In the genomic region with DNA sequence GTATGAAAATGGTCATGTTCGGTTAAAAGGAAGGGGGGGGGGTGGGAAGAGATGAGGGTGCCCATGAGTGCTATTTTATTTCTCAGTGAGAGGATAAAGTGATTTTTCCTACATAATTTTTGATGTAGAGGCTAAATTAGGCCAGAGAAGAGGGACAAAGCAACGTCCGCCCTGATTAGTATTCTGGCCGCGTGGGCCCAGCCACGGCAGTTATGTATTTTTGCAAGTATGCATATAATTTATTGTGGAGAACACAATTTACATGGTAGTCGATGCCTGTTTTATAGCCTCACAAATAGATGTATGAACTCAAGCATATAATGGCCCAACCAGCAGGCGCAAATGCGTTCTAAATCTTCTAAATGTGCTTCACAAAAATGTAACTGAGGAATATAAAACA, we compare ENCODE assay signal across 18 mouse cellular contexts.
DNase-seq lines count a peak whose midpoint lies in the region; ATAC-seq lines count a peak whose summit lies in the region.
"Had no signal": no experiment of that assay in that cellular context is flagged by ENCODE, and none has a peak within 500 bp of the region (broad histone marks: within the 10 kb centered on the region; RNA-seq: fewer than 3 reads in every experiment).

No protein-coding gene starts in this region.

- no peak for DNase-seq in hindbrain, embryonic 10.5 days (ENCODE audit: low spot score)
- peak; percentile 53 for DNase-seq in midbrain, embryonic 14.5 days
- no peak for DNase-seq in spleen, postnatal 4 days (ENCODE audit: low spot score in 2 of 2)
- DNase-seq: adrenal gland, postnatal 14 days; cerebellum, adult 11-12 months; cerebellum, adult 9-10 months; cerebellum, postnatal 25 days; forebrain, postnatal 0 days; gastrocnemius, postnatal 25 days; heart, postnatal 36 days had no signal

- no peak for ATAC-seq in hindbrain, embryonic 13.5 days (ENCODE audit: low FRiP score)
- no peak for ATAC-seq in midbrain, embryonic 14.5 days (ENCODE audit: low FRiP score, low TSS enrichment)
- no peak for ATAC-seq in midbrain, embryonic 16.5 days
- no peak for ATAC-seq in neural tube, embryonic 12.5 days (ENCODE audit: low FRiP score, low read depth)
- ATAC-seq: activated CD4-positive, CD25-positive, alpha-beta regulatory T cell, adult 4 months; forebrain, postnatal 0 days; Patski had no signal

- H3K27ac ChIP-seq in hindbrain, embryonic 13.5 days = peak overlapping the region; percentile 56
- no peak overlapping the region for H3K27ac ChIP-seq in hindbrain, embryonic 10.5 days
- peak overlapping the region; percentile 60 for H3K27ac ChIP-seq in midbrain, embryonic 14.5 days (replicated peaks; ENCODE audit: low read depth, low read length)
- no peak overlapping the region; the same call in 1 of the 2 replicates for H3K27ac ChIP-seq in midbrain, embryonic 16.5 days (ENCODE audit: low read length)
- 0 out of 2 replicates have a peak overlapping the region, but pooled peaks have one; percentile 22 for H3K27ac ChIP-seq in neural tube, embryonic 12.5 days
- H3K27ac ChIP-seq: embryonic facial prominence, embryonic 12.5 days; forebrain, embryonic 12.5 days; heart, embryonic 13.5 days had no signal

- WGBS in hindbrain, embryonic 13.5 days = 61% methylated on average over 9 of the region's 9 CpGs
- 85% methylated on average over 9 of the region's 9 CpGs for WGBS in hindbrain, embryonic 10.5 days
- WGBS in midbrain, embryonic 14.5 days = 67% methylated on average over 9 of the region's 9 CpGs
- WGBS in midbrain, embryonic 16.5 days = 60% methylated on average over 9 of the region's 9 CpGs
- WGBS in neural tube, embryonic 12.5 days = 73% methylated on average over 9 of the region's 9 CpGs

- peaks cover 28% of the 10 kb centered on the region for H3K4me1 ChIP-seq in hindbrain, embryonic 13.5 days (replicated peaks)
- peaks cover 19% of the 10 kb centered on the region for H3K4me1 ChIP-seq in hindbrain, embryonic 10.5 days (replicated peaks)
- H3K4me1 ChIP-seq in midbrain, embryonic 14.5 days (ENCODE audit: control insufficient read depth, insufficient read depth, low read length) = peaks cover 21% of the 10 kb centered on the region; the same call in 1 of the 2 replicates
- peaks cover 12% of the 10 kb centered on the region for H3K4me1 ChIP-seq in midbrain, embryonic 16.5 days (ENCODE audit: control insufficient read depth, insufficient read depth, low read length)
- H3K4me1 ChIP-seq in neural tube, embryonic 12.5 days = peaks cover 28% of the 10 kb centered on the region
- H3K4me1 ChIP-seq: embryonic facial prominence, embryonic 12.5 days; heart, embryonic 13.5 days had no signal

- H3K27me3 ChIP-seq in hindbrain, embryonic 13.5 days = no peaks in the 10 kb centered on the region
- H3K27me3 ChIP-seq in hindbrain, embryonic 10.5 days (ENCODE audit: insufficient read depth, poor library complexity, severe bottlenecking) = peaks cover 20% of the 10 kb centered on the region
- no peaks in the 10 kb centered on the region for H3K27me3 ChIP-seq in midbrain, embryonic 14.5 days (ENCODE audit: control insufficient read depth, insufficient read depth, low read length)
- peaks cover 5% of the 10 kb centered on the region; the same call in 1 of the 2 replicates for H3K27me3 ChIP-seq in midbrain, embryonic 16.5 days (ENCODE audit: control insufficient read depth, insufficient read depth, low read depth, low read length)
- H3K27me3 ChIP-seq in neural tube, embryonic 12.5 days (replicated peaks) = no peaks in the 10 kb centered on the region; the same call in 1 of the 2 replicates

- H3K4me3 ChIP-seq in hindbrain, embryonic 13.5 days = no peak overlapping the region
- H3K4me3 ChIP-seq in hindbrain, embryonic 10.5 days = no peak overlapping the region
- no peak overlapping the region for H3K4me3 ChIP-seq in midbrain, embryonic 14.5 days (replicated peaks; ENCODE audit: low read depth, low read length)
- no peak overlapping the region for H3K4me3 ChIP-seq in midbrain, embryonic 16.5 days (ENCODE audit: low read depth, low read length)
- no peak overlapping the region for H3K4me3 ChIP-seq in neural tube, embryonic 12.5 days
- H3K4me3 ChIP-seq: embryonic facial prominence, embryonic 12.5 days; forebrain, embryonic 12.5 days; heart, embryonic 13.5 days had no signal

- no peaks in the 10 kb centered on the region for H3K9me3 ChIP-seq in hindbrain, embryonic 13.5 days
- 0 out of 2 replicates have a peak, but pooled peaks cover 6% of the 10 kb centered on the region for H3K9me3 ChIP-seq in hindbrain, embryonic 10.5 days
- H3K9me3 ChIP-seq in midbrain, embryonic 14.5 days (ENCODE audit: control insufficient read depth, low read length) = no peaks in the 10 kb centered on the region
- H3K9me3 ChIP-seq in midbrain, embryonic 16.5 days (replicated peaks; ENCODE audit: control insufficient read depth, low read length, poor library complexity, severe bottlenecking) = no peaks in the 10 kb centered on the region
- no peaks in the 10 kb centered on the region for H3K9me3 ChIP-seq in neural tube, embryonic 12.5 days
- H3K9me3 ChIP-seq: embryonic facial prominence, embryonic 12.5 days; forebrain, embryonic 12.5 days had no signal

- no peak overlapping the region for H3K9ac ChIP-seq in hindbrain, embryonic 13.5 days
- no peak overlapping the region for H3K9ac ChIP-seq in midbrain, embryonic 14.5 days (replicated peaks; ENCODE audit: low read length)
- H3K9ac ChIP-seq in midbrain, embryonic 16.5 days (ENCODE audit: low read depth, low read length) = no peak overlapping the region
- no peak overlapping the region for H3K9ac ChIP-seq in neural tube, embryonic 12.5 days
- H3K9ac ChIP-seq: embryonic facial prominence, embryonic 12.5 days; forebrain, embryonic 12.5 days; forebrain, postnatal 0 days; heart, embryonic 13.5 days had no signal

- H3K36me3 ChIP-seq in hindbrain, embryonic 13.5 days = no peaks in the 10 kb centered on the region
- H3K36me3 ChIP-seq in hindbrain, embryonic 10.5 days = no peaks in the 10 kb centered on the region
- no peaks in the 10 kb centered on the region for H3K36me3 ChIP-seq in midbrain, embryonic 14.5 days (ENCODE audit: control insufficient read depth, insufficient read depth, low read length)
- no peaks in the 10 kb centered on the region for H3K36me3 ChIP-seq in midbrain, embryonic 16.5 days (ENCODE audit: control insufficient read depth, insufficient read depth, low read length)
- H3K36me3 ChIP-seq in neural tube, embryonic 12.5 days = no peaks in the 10 kb centered on the region
- H3K36me3 ChIP-seq: embryonic facial prominence, embryonic 12.5 days; forebrain, embryonic 12.5 days; heart, embryonic 13.5 days had no signal

- no peak overlapping the region for H3K4me2 ChIP-seq in hindbrain, embryonic 13.5 days
- no peak overlapping the region for H3K4me2 ChIP-seq in midbrain, embryonic 14.5 days (ENCODE audit: low read length)
- H3K4me2 ChIP-seq in midbrain, embryonic 16.5 days (ENCODE audit: low read length) = no peak overlapping the region
- H3K4me2 ChIP-seq in neural tube, embryonic 12.5 days (replicated peaks) = no peak overlapping the region
- H3K4me2 ChIP-seq: embryonic facial prominence, embryonic 12.5 days; forebrain, embryonic 12.5 days; heart, embryonic 13.5 days had no signal

Comparison
In these comparisons a context has a peak if more than half of its experiments do, and no peak if none do; other contexts are left out.
1. H3K27ac ChIP-seq: peak in hindbrain, embryonic 13.5 days (single experiment), midbrain, embryonic 14.5 days (single experiment) and neural tube, embryonic 12.5 days (single experiment); none in hindbrain, embryonic 10.5 days (single experiment) and midbrain, embryonic 16.5 days (single experiment).